Mouse (Mus musculus) regulatory T cell (primary cell): ENCODE data around the gene Pgrmc2.

ENCODE experiments used
- in situ Hi-C: fragments of 300-600 bp; cut with MboI, MseI; formaldehyde crosslinking; loops from one replicate; pipeline ENCODE4 v1.15.1; 2025; ENCODE audit warnings: high pct_unique_total_duplicates

Pgrmc2 gene

DNA sequence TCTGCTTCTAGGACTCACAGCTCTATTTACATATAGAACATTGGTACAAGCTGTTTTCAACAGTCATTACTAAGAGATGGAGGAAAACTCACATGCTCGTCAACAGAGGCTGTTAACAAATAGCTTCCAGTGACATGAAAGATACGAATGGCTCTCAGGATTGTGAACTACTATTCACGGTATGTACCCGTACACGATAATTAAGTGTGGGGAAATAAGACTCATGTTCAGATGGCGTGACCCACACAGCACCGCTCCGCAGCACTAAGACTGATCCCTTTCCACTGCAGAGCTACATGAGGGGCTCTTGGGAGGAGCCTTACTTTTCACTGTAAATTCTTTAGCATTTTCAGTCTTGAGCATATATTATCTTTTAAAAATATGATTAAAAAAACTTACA is 7.5 kb downstream of the Pgrmc2 start:
- in situ Hi-C loops: no loop called here

DNA sequence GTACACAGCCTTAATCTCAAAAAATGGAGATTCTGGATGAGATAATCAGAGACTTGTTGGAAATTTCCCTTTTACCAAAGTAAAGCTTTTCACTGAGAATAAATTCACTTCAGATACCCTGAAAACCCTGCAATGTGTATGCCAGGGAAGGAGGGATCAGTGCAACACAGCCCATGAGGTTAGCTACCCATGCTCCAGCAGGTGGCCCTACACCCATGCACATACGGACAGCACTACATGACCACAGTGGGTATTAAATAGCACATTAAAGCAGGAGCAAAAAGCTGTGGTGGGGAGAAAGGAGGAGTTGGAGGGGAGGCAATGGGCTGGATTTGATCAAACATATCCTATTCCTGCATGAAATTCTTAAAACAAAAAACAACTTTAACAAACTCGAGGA is 12.3 kb downstream of the Pgrmc2 start:
- in situ Hi-C loops: no loop called here

DNA sequence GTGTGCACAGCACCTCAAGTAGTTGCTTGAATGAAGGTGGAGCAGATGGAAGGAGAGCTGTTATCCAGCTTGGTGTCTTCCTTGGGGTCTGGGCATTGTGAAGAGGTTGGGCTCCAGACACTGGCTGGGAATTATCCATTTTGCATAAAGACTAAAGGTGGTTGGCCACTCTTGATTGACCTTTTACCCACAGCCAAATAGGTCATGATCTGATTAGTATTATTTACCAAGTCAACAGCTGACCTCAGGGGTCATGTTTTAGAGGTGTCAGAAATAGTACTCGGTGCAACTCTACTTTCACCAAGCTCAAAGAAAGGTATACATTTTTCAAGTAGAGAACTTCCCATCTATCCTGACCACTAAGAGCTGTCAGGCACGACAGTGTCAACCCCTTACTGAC is 17.5 kb downstream of the Pgrmc2 start:
- in situ Hi-C loops: no loop called here

DNA sequence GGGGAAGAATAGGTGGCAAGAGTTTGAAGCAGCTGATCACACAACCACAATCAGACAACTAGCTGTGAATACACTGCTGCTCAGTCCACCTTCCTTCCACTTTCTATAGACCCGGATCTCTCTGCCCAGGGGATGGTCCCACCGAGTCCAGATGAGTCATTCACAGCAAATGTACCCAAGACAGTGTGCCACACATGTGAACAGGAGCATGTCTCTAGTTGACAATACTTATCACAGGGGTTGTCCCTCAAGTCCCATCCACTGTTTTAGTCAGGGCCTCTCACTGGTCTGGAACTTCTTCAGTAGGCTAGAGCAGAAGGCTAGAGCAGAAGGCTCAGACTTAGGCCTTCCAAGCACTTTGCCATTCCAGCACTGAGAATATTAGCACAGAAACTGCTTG is 20.1 kb downstream of the Pgrmc2 start:
- in situ Hi-C loops: no loop called here

- in situ Hi-C loops: no loop called here
Measured at GRCm38 (mm10) chr3:41061831-41062565, 20.8 kb downstream of the Pgrmc2 start.

GRCm38 (mm10) chr3:41059249-41059648 is 23.6 kb downstream of the Pgrmc2 start:
- in situ Hi-C loops: no loop called here

DNA sequence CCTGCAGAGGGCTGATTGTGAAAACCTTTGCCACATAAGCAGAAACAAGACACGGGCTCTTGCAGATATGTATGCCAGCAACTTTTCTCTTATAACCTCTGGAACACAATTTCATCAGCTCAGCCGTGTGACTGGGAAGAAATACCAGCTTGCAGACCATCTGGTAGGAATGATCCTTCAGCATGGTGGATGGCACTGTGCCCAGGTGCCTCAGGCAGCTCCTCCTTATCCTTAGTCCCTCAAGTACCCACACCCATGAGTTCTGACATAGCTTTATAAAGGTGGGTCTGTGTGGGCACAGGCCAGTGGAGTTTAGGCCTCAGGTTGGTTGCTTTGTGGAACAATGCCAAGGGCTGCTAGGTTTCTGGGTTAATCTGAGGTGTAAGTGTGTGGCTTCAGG is 24.5 kb downstream of the Pgrmc2 start:
- in situ Hi-C loops: no loop called here

DNA sequence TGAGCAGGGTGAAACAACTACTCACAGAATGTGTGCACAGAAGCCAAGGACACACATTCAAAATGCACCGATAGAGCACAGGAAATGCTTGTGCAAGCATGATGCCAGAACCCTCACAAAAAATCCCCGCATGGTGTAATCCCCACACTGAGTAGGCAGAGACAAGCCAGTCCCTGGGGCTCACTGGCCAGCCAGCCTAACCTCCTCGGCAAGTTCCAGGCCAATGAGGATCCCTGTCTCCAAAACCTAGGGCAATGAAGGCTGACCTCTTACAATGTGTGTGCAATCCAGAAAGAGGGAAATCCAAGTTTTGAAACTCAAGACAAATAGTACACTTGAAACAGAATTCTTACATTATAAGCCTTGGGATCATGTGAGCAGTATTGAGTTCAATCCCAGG is 29.5 kb downstream of the Pgrmc2 start:
- in situ Hi-C loops: no loop called here

- in situ Hi-C loops: no loop called here
Measured at GRCm38 (mm10) chr3:41047838-41048237, 35.0 kb downstream of the Pgrmc2 start.

DNA sequence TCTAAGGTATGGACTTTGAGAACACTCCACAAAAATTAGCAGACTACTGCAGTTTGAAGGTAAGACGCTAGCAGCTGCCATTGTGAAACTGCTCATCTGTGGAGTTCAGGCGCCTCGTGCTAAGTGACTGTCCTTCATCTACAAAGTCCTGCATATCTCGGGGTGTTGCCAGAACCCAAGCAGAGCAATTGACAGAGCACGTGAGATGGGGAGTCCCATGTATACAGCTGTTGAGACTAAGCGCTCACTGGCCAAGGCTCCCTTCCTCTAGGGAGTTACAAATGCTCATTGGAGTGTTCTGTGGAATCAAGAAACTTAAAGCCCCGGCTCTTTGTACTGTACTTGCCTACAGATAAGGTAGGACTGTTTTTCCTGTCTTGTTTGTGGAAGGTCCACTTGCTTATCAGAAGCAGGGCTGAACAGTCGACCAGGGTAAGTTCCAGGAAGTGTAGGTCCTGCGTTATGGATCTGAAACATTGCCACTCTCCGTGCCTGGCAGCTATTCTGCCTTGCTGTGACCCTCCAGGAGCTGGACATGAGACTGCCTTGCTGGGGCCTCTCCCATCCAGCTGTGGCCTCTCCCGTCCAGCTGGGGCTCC is 39.0 kb downstream of the Pgrmc2 start:
- in situ Hi-C loops: no loop called here

DNA sequence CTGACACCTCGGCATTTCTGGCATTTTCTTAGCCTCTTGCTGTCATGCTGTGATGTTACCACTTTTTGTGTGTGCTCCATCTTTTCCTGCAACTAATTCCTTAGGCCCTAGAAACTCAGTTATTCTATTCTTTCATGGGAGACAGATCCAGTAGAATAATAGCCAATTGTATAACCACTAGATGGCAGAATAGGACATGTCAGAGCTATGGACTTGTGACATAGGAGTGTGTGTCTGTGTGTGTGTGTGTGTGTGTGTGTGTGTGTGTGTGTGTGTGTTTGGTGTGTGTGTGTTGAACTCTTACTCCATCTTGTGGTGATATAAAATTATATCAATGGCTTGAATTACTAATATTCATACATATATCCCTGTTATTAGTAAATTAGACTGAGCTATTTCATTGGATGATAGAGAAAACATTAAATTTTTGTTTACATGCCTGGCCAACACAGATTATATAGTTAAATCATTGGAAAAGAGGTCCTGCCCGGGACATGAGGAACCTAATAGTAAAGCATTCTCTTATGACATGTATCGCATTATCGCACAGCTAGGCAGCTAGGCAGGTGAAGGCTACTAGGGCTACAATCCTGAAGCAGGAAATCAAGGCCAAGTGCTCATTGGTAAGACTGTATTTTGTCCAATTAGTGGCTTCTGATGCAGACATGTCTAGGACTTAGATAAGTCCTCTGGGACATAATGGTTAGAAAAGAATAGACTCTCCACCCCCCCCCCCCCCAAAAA is 40.5 kb downstream of the Pgrmc2 start:
- in situ Hi-C loops: no loop called here

DNA sequence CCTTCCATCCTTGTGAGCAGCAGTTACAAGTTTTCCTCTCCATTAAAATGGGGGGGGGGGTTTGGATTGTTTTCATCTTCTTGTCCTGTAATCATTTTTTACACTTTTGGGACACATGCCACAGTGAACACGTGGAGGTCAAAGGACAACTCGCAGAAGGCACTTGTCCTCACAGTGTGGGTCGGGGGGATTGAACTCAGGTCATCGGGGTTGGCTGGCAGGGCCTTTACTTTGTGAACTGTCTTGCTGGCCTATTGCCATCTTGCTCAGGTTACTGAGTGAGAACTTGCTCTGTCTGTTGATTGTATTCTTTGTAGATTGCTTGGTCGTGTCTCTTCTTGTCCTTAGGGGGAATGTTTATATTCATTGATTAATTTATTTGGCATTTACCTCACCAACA is 41.6 kb downstream of the Pgrmc2 start:
- in situ Hi-C loops: no loop called here

DNA sequence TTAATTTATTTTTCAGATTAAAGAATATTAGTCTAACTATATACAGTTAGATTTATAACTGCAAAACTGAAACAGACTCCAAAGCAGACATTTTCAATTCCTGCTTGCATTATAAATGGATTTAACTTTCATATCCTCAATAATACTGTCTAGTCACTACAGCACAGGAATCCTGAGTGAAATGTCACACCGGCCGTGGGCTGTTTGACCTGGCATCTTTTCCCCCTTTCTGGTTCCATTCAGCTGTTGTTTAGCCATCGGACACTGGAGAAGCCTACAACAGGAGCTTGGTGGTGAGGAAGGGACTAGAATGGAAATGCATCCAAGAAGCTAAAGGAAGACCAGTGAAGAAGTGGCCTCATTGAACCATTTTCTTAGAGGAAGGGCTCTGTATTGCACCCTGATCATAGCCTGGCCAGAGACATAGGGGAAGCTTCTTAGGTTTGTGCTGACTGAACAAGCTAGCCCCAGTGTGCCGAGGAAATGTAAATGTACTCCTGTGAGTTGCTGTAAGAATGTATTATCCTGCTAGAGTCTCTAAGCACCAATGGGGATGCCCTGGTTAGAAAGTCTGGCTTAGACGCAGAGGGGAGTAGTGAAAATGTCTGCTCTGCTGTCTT is 44.4 kb downstream of the Pgrmc2 start:
- in situ Hi-C loops: no loop called here

DNA sequence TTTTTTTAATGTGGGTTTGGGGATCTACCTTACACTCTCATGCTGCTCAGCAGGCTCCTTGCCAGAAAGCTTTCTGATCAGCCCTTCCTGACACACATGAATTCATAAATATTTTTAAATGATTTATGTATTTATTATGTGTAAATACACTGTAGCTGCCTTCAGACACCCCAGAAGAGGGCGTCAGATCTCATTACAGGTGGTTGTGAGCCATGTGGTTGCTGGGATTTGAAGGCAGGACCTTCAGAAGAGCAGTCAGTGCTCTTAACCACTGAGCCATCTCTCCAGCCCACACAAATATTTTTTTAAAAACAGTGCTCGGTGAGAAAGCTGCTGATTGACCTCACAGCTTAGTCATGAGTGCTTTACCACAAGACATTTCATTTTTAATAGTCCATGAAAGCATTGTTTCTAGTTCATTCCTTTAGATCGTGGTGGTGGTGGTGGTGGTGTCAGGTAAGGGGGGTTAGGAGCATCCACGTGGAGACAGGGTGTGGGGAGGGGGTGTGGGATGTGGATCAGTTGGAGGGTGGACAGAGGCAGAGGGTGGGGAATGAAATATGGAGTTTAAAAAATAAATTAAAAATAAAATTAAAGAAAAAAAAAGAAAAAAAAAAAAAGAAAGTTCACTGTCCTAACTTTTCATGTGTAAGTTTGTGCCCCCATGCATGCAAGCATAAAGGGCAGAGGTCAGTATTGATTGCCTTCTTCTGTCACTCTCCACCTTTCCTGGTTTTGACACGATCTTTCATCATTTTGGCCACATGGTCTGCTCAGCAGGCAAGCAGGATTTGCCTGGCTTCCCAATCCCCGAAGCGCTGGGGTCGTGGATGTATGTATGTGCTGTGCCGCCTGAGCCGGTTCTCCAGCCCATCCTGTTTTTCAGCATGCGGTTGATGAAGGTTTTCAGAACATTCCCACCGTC is 51.3 kb downstream of the Pgrmc2 start:
- in situ Hi-C loops: no loop called here

DNA sequence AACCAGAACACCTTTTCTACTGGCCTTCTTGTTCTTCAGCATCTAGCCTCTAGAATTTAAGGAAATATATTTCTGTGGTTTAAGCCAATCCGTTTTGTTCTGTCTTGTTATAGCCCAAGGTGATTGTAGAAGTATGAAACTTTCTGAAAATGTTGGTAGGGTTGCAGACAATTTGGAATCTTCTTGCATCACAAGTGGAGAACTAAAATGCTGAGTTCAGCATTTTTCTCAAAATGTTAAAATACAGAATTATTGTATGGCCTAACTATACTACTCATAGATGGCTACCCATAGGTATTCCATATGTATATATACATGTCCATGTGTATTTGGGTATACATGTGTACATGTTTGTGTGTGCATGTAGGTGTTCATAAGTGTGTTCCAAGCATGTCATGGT is 52.1 kb downstream of the Pgrmc2 start:
- in situ Hi-C loops: no loop called here

DNA sequence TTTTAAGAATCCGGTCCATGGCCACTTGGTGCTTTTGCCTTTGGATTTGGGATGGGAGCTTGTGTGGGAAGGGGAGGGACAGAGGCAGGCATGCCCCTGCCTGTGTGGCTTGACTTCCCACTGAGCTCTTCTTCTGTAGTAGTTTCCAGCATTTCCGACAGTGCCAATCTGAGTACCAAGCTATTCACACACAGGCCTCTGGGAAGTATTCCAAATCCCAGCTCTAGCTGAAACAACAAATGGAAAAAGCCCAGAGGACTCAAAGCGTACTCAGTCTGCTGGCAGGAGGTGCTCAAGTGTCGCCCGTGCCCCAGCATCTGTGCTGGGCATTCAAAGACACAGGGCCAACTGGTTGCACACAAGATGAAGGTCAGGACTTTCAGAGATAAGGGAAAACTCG is 60.9 kb downstream of the Pgrmc2 start:
- in situ Hi-C loops: no loop called here

DNA sequence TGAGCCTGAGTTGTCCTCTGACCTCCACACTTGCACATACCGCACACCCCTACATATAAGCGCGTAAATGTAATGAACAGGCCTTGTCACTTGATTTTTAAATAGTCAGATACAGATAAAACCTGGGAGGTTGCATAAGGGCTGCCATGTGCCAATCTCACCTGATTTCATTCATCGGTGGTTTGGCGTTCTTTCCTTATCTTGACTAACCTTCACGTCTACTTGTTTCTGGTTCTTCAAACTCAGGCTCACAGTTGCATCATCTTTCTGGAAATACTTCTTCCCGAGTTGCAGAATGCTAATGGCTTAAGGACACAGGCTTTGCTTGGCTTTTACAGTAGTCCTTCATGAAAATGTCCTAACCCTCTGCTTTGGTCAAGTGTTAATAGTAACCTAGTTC is 62.2 kb downstream of the Pgrmc2 start:
- in situ Hi-C loops: no loop called here

- in situ Hi-C loops: no loop called here
Measured at GRCm38 (mm10) chr3:41018022-41018608, 64.7 kb downstream of the Pgrmc2 start.
